ENCODE assay signal across 9 mouse cellular contexts in the genomic region with DNA sequence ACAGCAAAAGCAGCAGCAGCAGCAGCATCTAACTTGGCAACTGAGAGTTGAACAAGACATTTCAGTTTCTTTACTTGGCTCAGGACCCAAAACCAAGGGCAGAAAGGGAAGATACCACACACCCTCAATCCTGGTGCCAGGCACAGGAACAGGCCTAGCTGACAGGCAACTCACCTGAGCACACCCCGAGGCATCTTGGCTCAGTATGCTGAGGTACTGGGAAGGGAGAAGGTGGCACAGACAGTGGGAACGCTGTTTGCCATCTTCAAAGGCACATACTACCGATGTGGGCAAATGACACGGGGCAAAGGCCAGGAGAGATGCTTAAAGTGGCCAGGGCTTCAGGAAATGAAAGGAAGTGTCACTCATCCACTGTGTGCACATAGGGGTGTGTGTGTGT.
"Had no signal": no experiment of that assay in that cellular context is flagged by ENCODE, and none has a peak within 500 bp of the region (broad histone marks: within the 10 kb centered on the region; RNA-seq: fewer than 3 reads in every experiment).

No protein-coding gene starts in this region.

- H3K27ac ChIP-seq: kidney, postnatal 0 days; limb, embryonic 13.5 days; liver, embryonic 14.5 days; stomach, postnatal 0 days had no signal

- H3K9ac ChIP-seq: limb, embryonic 13.5 days; liver, embryonic 14.5 days had no signal

- H3K4me2 ChIP-seq: limb, embryonic 13.5 days had no signal

- H3K4me3 ChIP-seq: limb, embryonic 13.5 days had no signal

- DNase-seq: kidney, adult 9 months; kidney, postnatal 36 days; left cerebral cortex, postnatal 4 days; lung, adult 18-20 months; thymus, postnatal 4 days had no signal

- H3K36me3 ChIP-seq: limb, embryonic 13.5 days had no signal

- H3K9me3 ChIP-seq: limb, embryonic 13.5 days had no signal
